ENCODE assay signal across 8 mouse cellular contexts in genomic region chr7:5020000-5020681, GRCm38 (mm10). TPM values are rescaled to one million over a fixed set of nuclear protein-coding genes. Genes with fewer than 3 reads are reported as not detected.
DNase-seq lines count a peak whose midpoint lies in the region; ATAC-seq and TF ChIP-seq lines count a peak whose summit lies in the region.

TSS of gene Zfp865 (plus strand) at chr7:5020376.
TSS of gene Ccdc106 (plus strand) at chr7:5020553.

- peak; percentile 95 for DNase-seq in Patski (ENCODE audit: low read depth, low spot score)
- peak; percentile 99 for DNase-seq in cerebellum, postnatal 14 days
- DNase-seq in frontal cortex, postnatal 14 days (ENCODE audit: low spot score in 2 of 2) = peak; percentile 98 to 99
- peak; percentile 99 for DNase-seq in hindbrain, embryonic 14.5 days (ENCODE audit: low spot score)
- DNase-seq in layer of hippocampus, postnatal 36 days = peak; percentile 99
- DNase-seq in lung, postnatal 36 days = peak; percentile 99
- DNase-seq in retina, postnatal 1 day = peak; percentile 99
- DNase-seq in urinary bladder, adult 18-20 months (ENCODE audit: low spot score in 2 of 2) = peak; percentile 97 to 98

- in situ Hi-C loops in Patski (cut with MboI; ENCODE audit: low pct_unique_long_range_greater_than_20kb) = loop anchor here (5.0 kb wide), 1 partner anchor 42 kb away; the partner anchor contains the start of gene U2af2

- H3K9me3 ChIP-seq in hindbrain, embryonic 14.5 days (ENCODE audit: control insufficient read depth, low read length) = no peaks in the 10 kb centered on the region

- peak within 1 kb of the TSS; percentile 90 for H3K4me3 ChIP-seq in hindbrain, embryonic 14.5 days (replicated peaks; ENCODE audit: low read length)

- POLR2A ChIA-PET in Patski (lab: Charles Lee) = interaction anchor here (1.3 to 2.0 kb wide), 3 partner anchors 14 to 42 kb away, joined by 3 to 15 read pairs (median 4); partner anchors contain the start of genes 4632433K11Rik, U2af2 and Zfp784

- TF ChIP-seq CTCF in Patski (IDR thresholded peaks at IDR 0.05) = no peak

- peak; percentile 87 for ATAC-seq in Patski
- peak; percentile 92 for ATAC-seq in hindbrain, embryonic 14.5 days (ENCODE audit: low FRiP score)

- WGBS in hindbrain, embryonic 14.5 days = under 1% methylated on average over 49 of the region's 49 CpGs

- H3K4me1 ChIP-seq in hindbrain, embryonic 14.5 days (replicated peaks; ENCODE audit: control insufficient read depth, insufficient read depth, low read length) = peaks cover 20% of the 10 kb centered on the region

- CTCF ChIA-PET in Patski (lab: Charles Lee) = no interaction called here

- H3K27ac ChIP-seq in hindbrain, embryonic 14.5 days = peak within 1 kb of the TSS; percentile 86

- H3K4me2 ChIP-seq in hindbrain, embryonic 14.5 days (replicated peaks) = peak within 1 kb of the TSS; percentile 66

- peak within 1 kb of the TSS; percentile 95 for H3K9ac ChIP-seq in hindbrain, embryonic 14.5 days

- no peaks in the 10 kb centered on the region for H3K27me3 ChIP-seq in Patski
- H3K27me3 ChIP-seq in hindbrain, embryonic 14.5 days (ENCODE audit: control insufficient read depth, insufficient read depth, low read length) = no peaks in the 10 kb centered on the region

- H3K36me3 ChIP-seq in hindbrain, embryonic 14.5 days (replicated peaks; ENCODE audit: control insufficient read depth, insufficient read depth) = peaks cover 20% of the 10 kb centered on the region

RNA-seq across cellular contexts. Expression of gene Zfp865, which starts in this region (rescaled TPM):
- 33.9 TPM for polyA plus RNA-seq in Patski (2021)
- 6.6 and 7.2 TPM in 2 replicates for polyA plus RNA-seq in hindbrain, embryonic 14.5 days (2014; fragmentation: Nextera tagmentation; extraction: Ambion mirVana)
- 10 to 100 TPM; 33.5 to 39.7 TPM for total RNA-seq in layer of hippocampus, postnatal 36 days (2021)

RNA-seq across cellular contexts. Expression of gene Ccdc106, which starts in this region (rescaled TPM):
- 7.9 TPM for polyA plus RNA-seq in Patski (2021)
- polyA plus RNA-seq in hindbrain, embryonic 14.5 days (2014; fragmentation: Nextera tagmentation; extraction: Ambion mirVana) = 53.3 and 60.1 TPM in 2 replicates
- total RNA-seq in layer of hippocampus, postnatal 36 days (2021) = 10 to 100 TPM; 56.9 to 61.9 TPM

Comparison
In these comparisons a context has a peak if more than half of its experiments do, and no peak if none do; other contexts are left out.
1. Peak in every context shown above with its lines: DNase-seq, ATAC-seq, H3K4me3 ChIP-seq and H3K27ac ChIP-seq.